Mouse (Mus musculus): ENCODE data around the gene Lyve1.
"Not testable (repeated sequence)": the region's sequence is repeated elsewhere in the genome, so short reads cannot be mapped to it uniquely, and the experiment has no call there.

Gene Lyve1

GRCm38 (mm10) chr7:110862751-110863289, at the start of gene Lyve1:
Gene Lyve1, minus strand, starts transcription at chr7:110863239.
- no peak for DNase-seq

GRCm38 (mm10) chr7:110908209-110909144, 45.4 kb upstream of the Lyve1 start:
- DNase-seq, result no peak

- DNase-seq, result no peak
Observed at GRCm38 (mm10) chr7:110906566-110906965, 43.5 kb upstream of the Lyve1 start.

- DNase-seq, result no peak
Observed at GRCm38 (mm10) chr7:110903226-110903625, 40.2 kb upstream of the Lyve1 start.

- no peak for DNase-seq
Observed at GRCm38 (mm10) chr7:110897202-110897601, 34.2 kb upstream of the Lyve1 start.

GRCm38 (mm10) chr7:110896453-110896852, 33.4 kb upstream of the Lyve1 start:
- no peak for DNase-seq

- not testable (repeated sequence) for DNase-seq
Observed at GRCm38 (mm10) chr7:110895772-110896171, 32.7 kb upstream of the Lyve1 start.

GRCm38 (mm10) chr7:110894673-110895072, 31.6 kb upstream of the Lyve1 start:
- DNase-seq, result no peak

GRCm38 (mm10) chr7:110893943-110894610, 31.0 kb upstream of the Lyve1 start:
- no peak for DNase-seq

- peak; percentile 35 for DNase-seq
Observed at GRCm38 (mm10) chr7:110891501-110891986, 28.5 kb upstream of the Lyve1 start.

GRCm38 (mm10) chr7:110881746-110882333, 18.8 kb upstream of the Lyve1 start:
- no peak for DNase-seq

GRCm38 (mm10) chr7:110878028-110878427, 15.0 kb upstream of the Lyve1 start:
- no peak for DNase-seq

GRCm38 (mm10) chr7:110876965-110877364, 13.9 kb upstream of the Lyve1 start:
- no peak for DNase-seq

- DNase-seq, result no peak
Observed at GRCm38 (mm10) chr7:110868807-110869206, 5.8 kb upstream of the Lyve1 start.

- DNase-seq, result no peak
Observed at GRCm38 (mm10) chr7:110867116-110867515, 4.1 kb upstream of the Lyve1 start.

- DNase-seq, result no peak
Observed at GRCm38 (mm10) chr7:110866021-110866420, 3.0 kb upstream of the Lyve1 start.

- no peak for DNase-seq
Observed at GRCm38 (mm10) chr7:110865570-110865969, 2.5 kb upstream of the Lyve1 start.

GRCm38 (mm10) chr7:110865038-110865437, 2.0 kb upstream of the Lyve1 start:
- no peak for DNase-seq

GRCm38 (mm10) chr7:110860129-110860528, 2.9 kb downstream of the Lyve1 start:
- no peak for DNase-seq

GRCm38 (mm10) chr7:110855604-110856003, 7.4 kb downstream of the Lyve1 start:
- no peak for DNase-seq

- DNase-seq, result peak; percentile 36
Observed at GRCm38 (mm10) chr7:110854927-110855546, 8.0 kb downstream of the Lyve1 start.

GRCm38 (mm10) chr7:110854519-110854918, 8.5 kb downstream of the Lyve1 start:
- peak; percentile 63 for DNase-seq

GRCm38 (mm10) chr7:110853611-110854010, 9.4 kb downstream of the Lyve1 start:
- DNase-seq, result no peak
